8 mouse cellular contexts compared by ENCODE assay signal in genomic region chr9:83686511-83687100, GRCm38 (mm10).
A peak's percentile ranks its signal among the peaks of the same experiment; 100 is the strongest.
DNase-seq lines count a peak whose midpoint lies in the region; ATAC-seq lines count a peak whose summit lies in the region.

No protein-coding gene starts in this region.

- H3K27me3 ChIP-seq in neural tube, embryonic 15.5 days (replicated peaks): no peaks in the 10 kb centered on the region

- no peaks in the 10 kb centered on the region for H3K36me3 ChIP-seq in neural tube, embryonic 15.5 days

- peak overlapping the region; percentile 15 for H3K9ac ChIP-seq in neural tube, embryonic 15.5 days (replicated peaks)

- DNase-seq in lung, postnatal 10 days: peak; percentile 18
- no peak for DNase-seq in lung, postnatal 4 days
- peak; percentile 38 for DNase-seq in embryo, embryonic 9.5 days (ENCODE audit: extremely low spot score)
- peak; percentile 11 to 21 for DNase-seq in heart, postnatal 10 days
- peak; percentile 28 to 42 for DNase-seq in layer of hippocampus, postnatal 36 days
- no peak for DNase-seq in urinary bladder, postnatal 10 days (ENCODE audit: low spot score)
- DNase-seq in adipocyte (ENCODE audit: low spot score): no peak

- no peaks in the 10 kb centered on the region for H3K9me3 ChIP-seq in neural tube, embryonic 15.5 days (replicated peaks)

- peaks cover 18% of the 10 kb centered on the region for H3K4me1 ChIP-seq in neural tube, embryonic 15.5 days

- 3% methylated on average over 18 of the region's 18 CpGs for WGBS in neural tube, embryonic 15.5 days

- H3K27ac ChIP-seq in neural tube, embryonic 15.5 days (replicated peaks): peak overlapping the region; percentile 80

- ATAC-seq in neural tube, embryonic 15.5 days (ENCODE audit: low FRiP score): peak; percentile 53

- intact Hi-C loops in heart, postnatal 10 days (cut with DNase I): no loop called here

- H3K4me2 ChIP-seq in neural tube, embryonic 15.5 days: peak overlapping the region; percentile 64

- peak overlapping the region; percentile 35 for H3K4me3 ChIP-seq in neural tube, embryonic 15.5 days (replicated peaks)

Comparison
In these comparisons a context has a peak if more than half of its experiments do, and no peak if none do; other contexts are left out.
1. DNase-seq: peak in lung, postnatal 10 days (single experiment), embryo, embryonic 9.5 days (single experiment), heart, postnatal 10 days (2 of 2) and layer of hippocampus, postnatal 36 days (2 of 2); none in lung, postnatal 4 days (0 of 2), urinary bladder, postnatal 10 days (single experiment) and adipocyte (single experiment).